Mouse (Mus musculus): Measurements from ENCODE around the gene S100a5. TPM values are rescaled to one million over a fixed set of nuclear protein-coding genes. Genes with fewer than 3 reads are reported as not detected.

The S100a5 gene
- polyA plus RNA-seq, 1 experiment from 2014 or later = not detected

Other genes starting within 250 kb of the S100a5 start
- 18.5 and 18.8 TPM in 2 replicates for gene Slc27a3, start 218.6 kb upstream of the S100a5 start, polyA plus RNA-seq (2015; fragmentation: Nextera tagmentation; extraction: Ambion mirVana)
- 33.6 and 36.5 TPM in 2 replicates for gene Ints3, start 174.9 kb upstream of the S100a5 start, polyA plus RNA-seq (2015; fragmentation: Nextera tagmentation; extraction: Ambion mirVana)
- 1.6 TPM in 2 replicates for gene Npr1, start 142.7 kb upstream of the S100a5 start, polyA plus RNA-seq (2015; fragmentation: Nextera tagmentation; extraction: Ambion mirVana)
- 333 and 340 TPM in 2 replicates for gene Ilf2, start 132.4 kb upstream of the S100a5 start, polyA plus RNA-seq (2015; fragmentation: Nextera tagmentation; extraction: Ambion mirVana)
- 76.1 and 81.8 TPM in 2 replicates for gene Snapin, start 117.5 kb upstream of the S100a5 start, polyA plus RNA-seq (2015; fragmentation: Nextera tagmentation; extraction: Ambion mirVana)
- 219 and 224 TPM in 2 replicates for gene Chtop, start 99.0 kb upstream of the S100a5 start, polyA plus RNA-seq (2015; fragmentation: Nextera tagmentation; extraction: Ambion mirVana)
- 9.0 and 11.4 TPM in 2 replicates for gene S100a1, start 94.1 kb upstream of the S100a5 start, polyA plus RNA-seq (2015; fragmentation: Nextera tagmentation; extraction: Ambion mirVana)
- 8.1 and 8.5 TPM in 2 replicates for gene S100a13, start 94.1 kb upstream of the S100a5 start, polyA plus RNA-seq (2015; fragmentation: Nextera tagmentation; extraction: Ambion mirVana)
- not detected in 2 replicates for gene S100a14, start 81.7 kb upstream of the S100a5 start, polyA plus RNA-seq (2015; fragmentation: Nextera tagmentation; extraction: Ambion mirVana)
- gene S100a16, start 71.3 kb upstream of the S100a5 start, polyA plus RNA-seq (2015; fragmentation: Nextera tagmentation; extraction: Ambion mirVana) = 31.7 and 40.0 TPM in 2 replicates
- gene S100a3, start 47.9 kb upstream of the S100a5 start, polyA plus RNA-seq (2015; fragmentation: Nextera tagmentation; extraction: Ambion mirVana) = 0.06 and 0.50 TPM in 2 replicates
- gene S100a2, start 18.3 kb upstream of the S100a5 start, polyA plus RNA-seq (2015; fragmentation: Nextera tagmentation; extraction: Ambion mirVana) = not detected in 2 replicates
- gene Gm42674, start 6.6 kb upstream of the S100a5 start, polyA plus RNA-seq (2015; fragmentation: Nextera tagmentation; extraction: Ambion mirVana) = not detected in 2 replicates
- gene S100a4, start 4.8 kb upstream of the S100a5 start, polyA plus RNA-seq (2015; fragmentation: Nextera tagmentation; extraction: Ambion mirVana) = 0.56 and 0.65 TPM in 2 replicates
- gene S100a6, start 4.4 kb downstream of the S100a5 start, polyA plus RNA-seq (2015; fragmentation: Nextera tagmentation; extraction: Ambion mirVana) = 12.8 and 18.5 TPM in 2 replicates
- not detected in 2 replicates for gene S100a7a, start 45.5 kb downstream of the S100a5 start, polyA plus RNA-seq (2015; fragmentation: Nextera tagmentation; extraction: Ambion mirVana)
- 2.8 and 6.1 TPM in 2 replicates for gene S100a8, start 60.5 kb downstream of the S100a5 start, polyA plus RNA-seq (2015; fragmentation: Nextera tagmentation; extraction: Ambion mirVana)
- gene S100a9, start 87.2 kb downstream of the S100a5 start, polyA plus RNA-seq (2015; fragmentation: Nextera tagmentation; extraction: Ambion mirVana) = 2.1 and 2.2 TPM in 2 replicates
- not detected in 2 replicates for gene Pglyrp4, start 118.4 kb downstream of the S100a5 start, polyA plus RNA-seq (2015; fragmentation: Nextera tagmentation; extraction: Ambion mirVana)
- gene Gm5849, start 169.4 kb downstream of the S100a5 start, polyA plus RNA-seq (2015; fragmentation: Nextera tagmentation; extraction: Ambion mirVana) = not detected in 2 replicates

Data from forebrain, embryonic 15.5 days (tissue).